Mouse (Mus musculus) forelimb bud, embryonic 11.5 days (tissue): ENCODE data around the gene Zfp781.
"Not testable (repeated sequence)": the region's sequence is repeated elsewhere in the genome, so short reads cannot be mapped to it uniquely, and the experiment has no call there.

ENCODE experiments used
- DNase-seq: peaks from one replicate; pipeline ENCODE4 v3.0.0-alpha.2; 2012; ENCODE audit warnings: low read depth, low spot score

The Zfp781 gene

DNA sequence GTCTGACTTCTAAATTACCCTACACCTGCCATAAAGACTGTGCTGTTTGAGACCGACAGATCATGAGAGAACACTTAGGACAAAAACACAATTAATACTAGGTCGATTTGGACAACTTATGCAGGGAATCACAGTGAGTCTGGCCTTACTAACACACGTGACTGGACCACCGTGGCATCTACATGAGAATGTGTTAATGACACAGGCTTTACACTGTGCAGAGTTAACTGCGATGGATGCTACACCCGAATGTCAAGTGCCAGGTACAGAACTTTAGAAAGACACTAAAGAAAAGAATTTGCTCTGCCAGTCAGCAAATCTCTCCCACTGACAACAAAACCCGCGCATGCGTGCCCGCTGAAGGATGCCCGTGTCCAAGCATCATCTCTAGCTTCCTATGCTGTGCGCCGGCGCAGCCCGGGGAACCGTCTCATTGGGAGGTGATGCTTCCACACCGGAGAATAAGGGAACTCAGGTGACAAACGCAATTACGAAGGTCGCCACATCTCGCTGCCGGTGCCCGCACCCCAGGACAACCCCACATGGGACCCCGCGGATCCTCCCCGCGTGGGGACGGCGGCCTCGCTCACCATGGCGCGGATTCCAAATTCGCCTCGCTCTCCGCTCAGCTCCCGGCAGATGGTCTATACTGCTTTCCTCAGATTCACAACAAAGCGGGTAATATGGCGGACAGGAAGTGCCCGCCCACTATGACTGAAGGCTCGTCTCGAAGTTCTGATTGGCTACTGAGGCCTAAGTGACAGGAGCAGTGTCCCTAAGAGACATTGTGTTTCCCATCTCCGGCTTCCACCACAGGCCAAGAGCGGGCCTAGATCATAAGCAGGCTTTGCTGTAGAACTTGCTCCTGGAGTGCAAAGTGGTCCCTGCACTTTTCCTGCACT, at the start of gene Zfp781:
Gene Zfp781 (minus strand): TSS at position 639 of the 902 bp plus-strand sequence.
- not testable (repeated sequence) for DNase-seq

DNA sequence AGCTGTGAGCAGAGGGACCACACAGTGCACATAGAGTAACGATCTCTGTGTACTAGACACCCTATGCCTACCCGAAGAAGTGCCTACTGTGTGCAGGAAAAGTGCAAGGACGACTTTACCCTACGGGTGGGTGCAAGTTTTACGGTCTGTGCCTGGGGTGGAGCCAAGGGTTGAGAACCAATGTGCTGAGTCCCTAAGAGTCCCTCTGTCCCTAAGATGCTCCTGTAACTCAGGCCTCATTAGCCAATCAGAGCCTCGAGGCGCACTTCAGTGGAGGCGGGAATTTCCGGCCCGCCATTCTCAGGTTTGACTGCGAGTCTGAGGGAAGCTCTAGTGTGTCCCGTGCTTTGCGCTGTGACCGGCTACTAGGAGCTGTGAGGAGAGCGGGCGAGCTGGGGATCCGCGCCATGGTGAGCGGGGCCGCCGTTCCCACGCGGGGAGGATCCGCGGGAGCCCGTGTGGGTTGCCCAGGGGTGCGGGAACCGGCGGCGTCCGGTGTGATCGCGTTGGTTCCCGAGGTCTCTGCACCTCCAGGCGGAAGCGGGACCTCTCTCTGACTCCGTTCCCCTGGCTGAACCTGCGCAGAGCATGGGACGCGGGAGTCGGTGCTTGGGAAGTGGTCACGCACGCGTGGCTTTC, 48.2 kb upstream of the Zfp781 start:
- not testable (repeated sequence) for DNase-seq

DNA sequence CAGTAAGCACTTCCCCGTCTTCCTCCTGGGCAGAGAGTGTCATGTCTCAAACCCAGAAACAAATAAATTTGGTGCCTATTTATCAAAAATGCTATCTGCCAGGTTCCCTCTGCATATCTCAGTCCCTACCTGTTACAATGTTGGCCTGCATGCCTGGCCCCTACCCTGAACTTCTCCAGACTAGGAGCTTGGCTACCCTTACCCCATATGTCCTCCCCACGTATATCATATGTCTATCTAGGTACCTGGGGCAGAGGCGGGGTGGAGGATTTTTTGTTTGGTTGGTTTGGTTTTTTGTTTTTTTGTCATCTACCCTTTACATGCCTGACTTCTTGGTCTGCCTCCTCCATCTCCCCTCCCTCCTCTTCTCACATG, 451 bp upstream of the Zfp781 start:
- DNase-seq: not testable (repeated sequence)

DNA sequence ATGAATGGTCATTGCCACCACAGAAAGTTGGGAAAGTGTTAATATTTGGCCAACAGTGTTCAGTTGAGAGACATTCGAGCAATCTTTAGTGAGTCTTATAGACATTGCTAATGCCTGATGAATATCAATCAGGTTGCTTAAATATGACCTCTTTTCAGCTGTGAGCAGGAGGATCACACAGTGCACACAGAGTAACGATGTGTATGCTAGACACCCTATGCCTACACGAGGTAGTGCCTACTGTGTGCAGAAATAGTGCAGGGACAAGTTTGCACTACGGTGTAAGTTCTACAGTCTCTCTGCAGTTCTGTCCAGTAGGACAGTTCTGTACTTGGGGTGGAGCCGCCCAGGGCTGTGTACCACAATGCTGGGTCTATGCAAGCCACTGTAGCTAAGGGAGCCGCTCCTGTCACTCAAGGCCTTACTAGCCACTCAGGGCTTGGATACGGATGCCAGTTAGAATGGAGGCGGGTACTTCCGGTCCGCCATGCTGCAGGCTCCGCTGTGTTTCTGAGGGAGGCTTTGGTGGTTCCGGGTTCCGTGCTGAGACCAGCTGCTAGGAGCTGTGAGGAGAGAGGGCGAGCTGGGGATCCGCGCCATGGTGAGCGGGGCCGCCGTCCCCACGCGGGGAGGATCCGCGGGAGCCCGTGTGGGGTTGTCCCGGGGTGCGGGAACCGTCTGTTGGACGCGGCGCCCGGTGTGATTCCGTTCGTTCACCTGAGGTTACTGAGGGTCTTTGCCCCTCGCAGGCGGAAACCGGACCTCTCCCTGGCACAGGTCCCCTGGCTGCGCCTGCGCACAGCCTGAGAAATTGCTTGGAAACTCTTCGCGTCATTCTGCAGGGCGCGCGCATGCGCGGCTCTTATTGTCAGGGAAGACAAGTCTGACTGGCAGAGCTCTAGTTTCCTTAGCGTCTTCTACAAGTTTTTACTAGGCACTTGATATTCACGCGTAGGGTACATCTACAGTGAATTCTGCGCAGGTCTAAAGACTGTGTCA, 66.6 kb downstream of the Zfp781 start, which contains the start of gene Gm32687:
Gene Gm32687 (plus strand): TSS at position 526 of the 999 bp plus-strand sequence.
- DNase-seq: not testable (repeated sequence)
